Mouse (Mus musculus): ENCODE results near the gene Mis18a. TPM values are rescaled to one million over a fixed set of nuclear protein-coding genes. Genes with fewer than 3 reads are reported as not detected.

The Mis18a gene
- polyA plus RNA-seq (2015; fragmentation: Nextera tagmentation; extraction: Ambion mirVana), result 36.3 and 42.4 TPM in 2 replicates

DNA sequence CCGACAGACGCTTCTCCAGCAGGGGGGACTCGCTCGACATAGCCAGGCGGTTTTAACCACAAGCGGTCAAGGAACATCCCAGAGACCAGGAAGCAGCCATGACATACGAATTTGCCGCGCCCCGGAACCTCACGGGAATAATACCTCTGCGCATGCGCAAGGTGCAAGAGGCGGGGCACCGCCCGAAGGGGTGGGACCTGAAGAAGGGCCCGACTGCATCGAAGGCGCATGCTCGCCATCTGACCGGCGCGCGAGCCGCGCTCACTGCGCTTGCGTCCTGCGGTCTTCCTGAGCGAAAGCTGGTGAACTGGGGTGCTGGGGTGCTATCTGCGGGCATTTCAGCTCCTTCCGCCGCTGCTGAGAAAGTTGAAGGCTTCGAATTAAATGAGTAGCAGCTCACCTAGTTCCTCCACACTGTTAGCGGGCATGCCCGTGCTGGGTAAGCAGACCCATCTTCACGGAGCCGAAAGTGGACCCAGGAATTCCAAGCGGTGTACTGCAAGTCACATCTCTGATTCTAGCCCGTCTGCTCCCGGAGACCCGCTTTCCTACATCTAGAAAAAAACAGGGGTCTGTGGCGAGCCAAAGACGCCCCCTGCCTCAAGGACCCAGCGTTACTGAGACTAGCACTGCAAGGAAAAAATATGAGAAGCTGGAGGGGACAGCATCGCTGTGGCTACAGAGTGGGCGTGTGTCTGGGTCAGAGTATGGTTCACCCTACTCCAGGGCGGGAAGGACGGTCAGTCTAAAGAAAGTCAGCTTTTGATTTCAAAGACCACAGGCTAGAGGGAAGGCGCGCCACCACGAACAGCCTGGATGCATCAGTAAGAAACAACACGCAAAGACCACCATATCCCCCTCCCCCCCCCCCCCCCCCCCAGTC is at the start of gene Mis18a:
Gene Mis18a, minus strand, starts transcription at position 172 of the 883 bp plus-strand sequence.

DNA sequence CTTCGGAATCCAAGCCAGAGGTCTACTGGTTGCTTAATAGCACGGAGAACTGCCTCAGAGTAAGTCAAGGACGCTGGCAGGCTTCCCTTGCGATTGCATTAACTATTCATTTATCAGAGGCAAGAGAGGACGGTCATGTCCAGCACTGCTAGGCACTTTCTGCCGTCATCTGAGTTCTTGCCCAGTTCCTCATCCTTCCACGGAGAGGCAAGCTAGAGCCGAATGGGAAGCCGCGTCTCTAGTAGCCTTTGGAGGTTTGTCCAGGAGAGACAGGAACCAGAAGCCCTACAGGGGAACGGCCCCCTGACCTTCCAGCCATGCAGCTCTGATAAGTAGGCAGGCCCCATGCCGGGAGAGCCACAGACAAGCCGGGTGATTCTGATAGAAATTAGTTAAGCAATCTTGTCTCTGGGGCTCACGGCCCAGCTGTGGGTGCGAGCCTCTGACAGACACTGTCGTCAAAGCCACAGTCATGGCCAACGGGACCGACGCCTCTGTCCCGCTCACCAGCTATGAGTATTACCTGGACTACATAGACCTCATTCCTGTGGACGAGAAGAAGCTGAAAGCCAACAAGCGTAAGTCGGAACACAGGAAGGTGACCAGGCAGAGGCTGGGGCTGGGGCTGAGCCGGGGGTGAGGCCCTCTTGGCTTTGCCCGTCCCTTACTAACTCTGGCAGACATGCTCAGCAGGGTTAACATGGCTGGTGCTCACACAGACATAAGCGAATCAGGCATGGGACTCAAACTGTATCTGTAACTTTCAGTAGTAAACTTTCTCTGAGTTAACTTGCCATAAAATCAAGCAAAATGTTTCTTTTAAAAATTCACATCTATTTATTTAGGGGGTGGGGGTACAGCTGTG is 11.1 kb upstream of the Mis18a start, which contains the start of gene Mrap:
Gene Mrap, plus strand, starts transcription at position 116 of the 865 bp plus-strand sequence.

Other genes starting within 250 kb of the Mis18a start
- 155 and 376 TPM in 2 replicates for gene Mrap, start 10.8 kb upstream of the Mis18a start, polyA plus RNA-seq (2015; fragmentation: Nextera tagmentation; extraction: Ambion mirVana)
- gene Urb1, start 83.0 kb upstream of the Mis18a start, polyA plus RNA-seq (2015; fragmentation: Nextera tagmentation; extraction: Ambion mirVana), result 1.5 and 3.1 TPM in 2 replicates
- 3.8 and 6.9 TPM in 2 replicates for gene Eva1c, start 99.3 kb upstream of the Mis18a start, polyA plus RNA-seq (2015; fragmentation: Nextera tagmentation; extraction: Ambion mirVana)
- gene Cfap298, start 207.7 kb upstream of the Mis18a start, polyA plus RNA-seq (2015; fragmentation: Nextera tagmentation; extraction: Ambion mirVana), result 47.6 and 52.4 TPM in 2 replicates

Measured in adrenal gland, postnatal 0 days (tissue).